Mouse (Mus musculus) adrenal gland, adult 2 months (tissue): ENCODE data around the gene Tenm2. TPM values are rescaled to one million over a fixed set of nuclear protein-coding genes. Genes with fewer than 3 reads are reported as not detected.

Source experiments
- DNase-seq: peaks from one replicate; pipeline ENCODE4 v3.0.0; 2021
- polyA plus RNA-seq: library from polyadenylated mRNA; depleted of rRNA; stranded (reverse); fragments of >200 nt; gene quantifications from 2 replicates; pipeline ENCODE4 v1.2.3, GENCODE M21; 2012
- total RNA-seq, 2 experiments: library from RNA; stranded (reverse); gene quantifications; 2 replicates each; pipeline ENCODE4 v1.2.3; 2021

Gene Tenm2
- total and polyA plus RNA-seq, 3 experiments = 0.08 to 0.86 (median 0.23) TPM

- no peak for DNase-seq
Observed at GRCm38 (mm10) chr11:36697021-36697639, 538.6 kb downstream of the Tenm2 start.

- no peak for DNase-seq
Observed at GRCm38 (mm10) chr11:36694810-36695209, 541.0 kb downstream of the Tenm2 start.

GRCm38 (mm10) chr11:36692637-36693036 is 543.1 kb downstream of the Tenm2 start:
- peak; percentile 14 for DNase-seq

GRCm38 (mm10) chr11:36690826-36691225 is 544.9 kb downstream of the Tenm2 start:
- DNase-seq = no peak

GRCm38 (mm10) chr11:36686253-36686652 is 549.5 kb downstream of the Tenm2 start:
- no peak for DNase-seq

- no peak for DNase-seq
Observed at GRCm38 (mm10) chr11:36679361-36679760, 556.4 kb downstream of the Tenm2 start.

- no peak for DNase-seq
Observed at GRCm38 (mm10) chr11:36678542-36678941, 557.2 kb downstream of the Tenm2 start.

GRCm38 (mm10) chr11:36678057-36678396 is 557.7 kb downstream of the Tenm2 start:
- no peak for DNase-seq

GRCm38 (mm10) chr11:36677321-36678056 is 558.3 kb downstream of the Tenm2 start:
- DNase-seq = peak; percentile 37

- no peak for DNase-seq
Observed at GRCm38 (mm10) chr11:36676446-36677284, 559.1 kb downstream of the Tenm2 start.

GRCm38 (mm10) chr11:36674902-36675422 is 560.8 kb downstream of the Tenm2 start:
- no peak for DNase-seq

GRCm38 (mm10) chr11:36674141-36674540 is 561.6 kb downstream of the Tenm2 start:
- no peak for DNase-seq

GRCm38 (mm10) chr11:36671196-36671595 is 564.6 kb downstream of the Tenm2 start:
- no peak for DNase-seq

- no peak for DNase-seq
Observed at GRCm38 (mm10) chr11:36664026-36664425, 571.7 kb downstream of the Tenm2 start.

GRCm38 (mm10) chr11:36663571-36663970 is 572.2 kb downstream of the Tenm2 start:
- DNase-seq = no peak

GRCm38 (mm10) chr11:36653656-36654323 is 582.0 kb downstream of the Tenm2 start:
- no peak for DNase-seq

- DNase-seq = no peak
Observed at GRCm38 (mm10) chr11:36647179-36647578, 588.6 kb downstream of the Tenm2 start.

- peak; percentile 23 for DNase-seq
Observed at GRCm38 (mm10) chr11:36635082-36635481, 600.7 kb downstream of the Tenm2 start.

GRCm38 (mm10) chr11:36632201-36632600 is 603.6 kb downstream of the Tenm2 start:
- peak; percentile 14 for DNase-seq

- DNase-seq = no peak
Observed at GRCm38 (mm10) chr11:36613807-36614206, 622.0 kb downstream of the Tenm2 start.

GRCm38 (mm10) chr11:36604815-36605382 is 630.9 kb downstream of the Tenm2 start:
- DNase-seq = no peak

GRCm38 (mm10) chr11:36604272-36604671 is 631.5 kb downstream of the Tenm2 start:
- no peak for DNase-seq
